Mouse (Mus musculus): ENCODE data around the gene Urm1.

GRCm38 (mm10) chr2:29846061-29846853 is 26.4 kb downstream of the Urm1 start:
- TF ChIP-seq KAT2A (conservative IDR thresholded peaks at IDR 0.05; ENCODE audit: low read depth, low read length) (no peak), ZNF384 (IDR thresholded peaks at IDR 0.05; ENCODE audit: low read depth, low read length) (no peak), JUND (IDR thresholded peaks at IDR 0.05; ENCODE audit: low read depth, low read length) (no peak), ETS1 (IDR thresholded peaks at IDR 0.05; ENCODE audit: low read depth, low read length) (no peak), TBP (IDR thresholded peaks at IDR 0.05; ENCODE audit: low read depth, low read length) (no peak), MAZ (IDR thresholded peaks at IDR 0.05; ENCODE audit: low read depth, low read length) (no peak), CTCF (IDR thresholded peaks at IDR 0.05 in 2 of 3, conservative IDR thresholded peaks at IDR 0.05 in 1 of 3; ENCODE audit: control insufficient read depth in 1 of 3, insufficient read depth in 1 of 3, low read depth in 2 of 3, low read length in 3 of 3, poor library complexity in 1 of 3, severe bottlenecking in 1 of 3) (no peak), POLR2A (IDR thresholded peaks at IDR 0.05; ENCODE audit: control insufficient read depth in 1 of 2, insufficient read depth in 1 of 2, low read depth in 1 of 2, low read length in 2 of 2, poor library complexity in 1 of 2) (no peak), EP300 (IDR thresholded peaks at IDR 0.05; ENCODE audit: low read depth in 1 of 2, low read length in 2 of 2) (no peak), MAX (IDR thresholded peaks at IDR 0.05; ENCODE audit: low read length) (no peak), HCFC1 (IDR thresholded peaks at IDR 0.05; ENCODE audit: low read depth, low read length) (no peak), E2F4 (IDR thresholded peaks at IDR 0.05; ENCODE audit: borderline replicate concordance, low read depth, low read length) (no peak), TCF12 (IDR thresholded peaks at IDR 0.05; ENCODE audit: low read depth, low read length) (no peak), GATA1 (IDR thresholded peaks at IDR 0.05; ENCODE audit: low read depth, low read length) (no peak)

Measured in MEL (cell line).